Mouse (Mus musculus) 416B (cell line): ENCODE measurements around the gene Galnt2.

Source experiments
- DNase-seq: peaks from one replicate; pipeline ENCODE4 v3.0.0; 2011; ENCODE audit warnings: low read depth

The Galnt2 gene

GRCm38 (mm10) chr8:124373753-124374152, 142.6 kb downstream of the Galnt2 start:
- DNase-seq, result no peak

- peak; percentile 39 for DNase-seq
These were observed 144.0 kb downstream of the Galnt2 start for GRCm38 (mm10) chr8:124375168-124375567.

- peak; percentile 47 for DNase-seq
These were observed 144.5 kb downstream of the Galnt2 start for GRCm38 (mm10) chr8:124375727-124376126.

GRCm38 (mm10) chr8:124376406-124376805, 145.2 kb downstream of the Galnt2 start:
- DNase-seq, result no peak

- DNase-seq, result no peak
These were observed 148.1 kb downstream of the Galnt2 start for GRCm38 (mm10) chr8:124379289-124379688.

GRCm38 (mm10) chr8:124382235-124382634, 151.0 kb downstream of the Galnt2 start:
- DNase-seq, result no peak

- no peak for DNase-seq
These were observed 153.1 kb downstream of the Galnt2 start for GRCm38 (mm10) chr8:124384336-124384735.

GRCm38 (mm10) chr8:124386225-124386899, 155.2 kb downstream of the Galnt2 start:
- DNase-seq, result no peak

GRCm38 (mm10) chr8:124389495-124389894, 158.3 kb downstream of the Galnt2 start:
- no peak for DNase-seq

GRCm38 (mm10) chr8:124391191-124391590, 160.0 kb downstream of the Galnt2 start:
- DNase-seq, result no peak

- no peak for DNase-seq
These were observed 161.3 kb downstream of the Galnt2 start for GRCm38 (mm10) chr8:124392271-124393012.

- no peak for DNase-seq
These were observed 161.8 kb downstream of the Galnt2 start for GRCm38 (mm10) chr8:124393013-124393412.

GRCm38 (mm10) chr8:124393927-124394326, 162.7 kb downstream of the Galnt2 start:
- peak; percentile 27 for DNase-seq

- DNase-seq, result no peak
These were observed 163.8 kb downstream of the Galnt2 start for GRCm38 (mm10) chr8:124394951-124395350.
